Mouse (Mus musculus): ENCODE measurements at regions not wholly inside any gene's neighbourhood (a gene's known extent, or its start where the extent isn't known, plus 50 kb on each side); places are given as distances from the start of the nearest gene placed in this dataset.

DNA sequence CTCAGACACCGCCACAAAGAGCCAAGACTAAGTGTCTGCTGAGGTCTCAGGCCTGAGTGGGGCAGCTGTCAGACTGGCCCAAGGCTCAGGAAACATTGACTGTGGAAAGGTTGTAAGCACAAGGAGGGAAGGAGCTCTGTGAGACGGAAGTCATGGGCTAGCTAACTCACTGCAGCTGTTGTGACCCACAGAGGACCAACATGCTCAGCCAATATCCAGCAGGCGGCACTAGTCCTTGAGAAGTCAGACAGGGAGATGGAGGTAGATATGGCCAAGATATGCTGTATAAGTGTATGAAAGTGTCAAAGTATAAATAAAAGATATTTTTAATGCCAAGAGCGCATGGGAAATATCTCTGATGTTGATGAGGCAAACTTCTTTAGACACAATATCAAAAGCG, 378.1 kb downstream of the Matn1 start:
- TF ChIP-seq CTCF (conservative IDR thresholded peaks at IDR 0.05; ENCODE audit: low read length) (no peak), NANOG (IDR thresholded peaks at IDR 0.05; ENCODE audit: borderline replicate concordance, low read length) (no peak), POU5F1 (IDR thresholded peaks at IDR 0.05; ENCODE audit: borderline replicate concordance, low read length) (no peak)

Data from E14TG2a.4 (cell line).